Mouse (Mus musculus): ENCODE results near the gene Pigf.
"Not testable (repeated sequence)": the region's sequence is repeated elsewhere in the genome, so short reads cannot be mapped to it uniquely, and the experiment has no call there.

Gene Pigf

GRCm38 (mm10) chr17:87025269-87025949 is at the start of gene Pigf, which contains the start of gene Cript:
Gene Pigf (minus strand): TSS chr17:87025406.
Gene Cript (plus strand): TSS chr17:87025550.
- DNase-seq: peak; percentile 98

- no peak for DNase-seq
Observed at GRCm38 (mm10) chr17:87073470-87073869, 48.3 kb upstream of the Pigf start.

DNA sequence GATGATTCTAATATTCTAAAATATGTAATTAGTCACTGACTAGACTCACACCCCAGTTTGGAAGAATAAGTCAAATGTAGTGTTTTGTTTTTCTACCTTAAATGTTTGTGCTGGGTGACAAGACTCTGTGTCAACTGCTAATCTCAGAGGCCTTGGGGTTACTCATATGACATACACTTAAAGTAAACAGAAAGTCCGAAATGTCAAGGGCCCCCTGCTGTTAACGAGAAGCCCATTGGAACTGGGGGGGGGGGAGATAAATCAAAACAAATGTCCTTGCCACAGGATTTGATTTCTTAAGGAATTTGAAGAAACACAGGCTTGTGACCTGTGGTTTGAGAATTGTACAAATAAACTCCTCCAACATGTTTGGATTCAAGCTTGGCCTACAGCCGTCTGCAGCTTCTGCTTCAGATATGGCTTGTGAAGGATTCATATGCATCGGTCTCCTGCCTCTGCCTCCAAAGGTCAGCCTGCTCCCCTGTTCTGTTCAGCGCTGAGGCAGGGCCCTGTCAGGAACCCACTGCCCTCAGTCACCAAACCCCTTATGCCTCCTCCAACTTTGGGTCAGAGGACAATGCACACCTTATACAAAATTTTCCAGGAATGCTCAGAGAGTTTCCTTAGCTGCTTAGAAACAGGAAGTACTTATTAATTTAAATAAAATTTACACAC is 47.7 kb upstream of the Pigf start:
- DNase-seq: no peak

DNA sequence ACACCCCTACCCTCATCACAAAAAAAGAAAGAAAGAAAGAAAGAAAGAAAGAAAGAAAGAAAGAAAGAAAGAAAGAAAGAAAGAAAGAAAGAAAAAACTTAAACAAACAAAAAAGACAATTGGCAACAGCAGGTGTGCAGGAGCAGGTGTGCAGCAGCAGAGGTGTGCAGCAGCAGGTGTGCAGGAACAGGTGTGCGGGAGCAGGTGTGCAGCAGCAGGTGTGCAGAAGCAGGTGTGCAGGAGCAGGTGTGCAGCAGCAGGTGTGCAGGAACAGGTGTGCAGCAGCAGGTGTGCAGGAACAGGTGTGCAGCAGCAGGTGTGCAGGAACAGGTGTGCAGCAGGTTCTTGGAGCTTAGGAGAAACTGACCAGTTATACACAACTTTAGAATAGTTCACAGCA is 47.0 kb upstream of the Pigf start:
- DNase-seq: not testable (repeated sequence)

DNA sequence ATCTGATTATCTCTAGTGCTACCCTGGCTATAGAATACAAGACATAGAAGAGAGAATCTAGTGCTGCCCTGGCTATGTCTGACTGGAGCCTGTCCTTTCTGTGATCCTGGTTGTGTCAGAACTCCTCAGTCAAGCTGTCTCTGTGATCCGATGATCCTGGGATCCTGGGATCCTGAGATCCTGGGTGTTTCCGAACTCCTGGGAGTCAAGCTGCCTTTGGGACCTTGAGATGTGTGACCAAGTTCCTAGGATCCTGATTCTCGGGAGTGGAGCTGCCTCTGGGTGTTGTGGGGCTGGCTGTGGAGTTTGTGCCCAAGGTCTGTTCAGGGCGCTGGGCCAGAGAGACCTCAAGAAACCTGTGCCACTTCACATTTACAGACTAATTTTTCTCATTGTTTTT is 43.8 kb upstream of the Pigf start:
- DNase-seq: no peak

DNA sequence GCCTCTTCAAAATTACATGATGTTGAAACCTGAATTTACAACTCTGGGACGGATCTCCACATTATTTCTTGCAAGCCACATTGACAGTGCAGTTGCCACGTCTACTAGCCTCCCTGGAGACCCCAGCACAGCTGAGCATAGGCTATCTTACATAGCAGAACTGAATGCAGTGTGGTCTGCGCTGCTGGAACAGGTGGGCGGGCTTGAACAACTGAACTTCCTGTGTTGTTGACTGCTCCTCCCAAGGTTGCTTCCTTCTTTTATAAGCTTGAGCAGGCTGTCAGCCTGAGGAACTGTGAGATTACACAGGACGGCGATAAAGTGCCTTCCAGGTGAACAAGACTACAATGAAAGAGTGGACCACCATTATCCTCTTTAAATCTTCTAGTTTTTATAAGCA is 38.8 kb upstream of the Pigf start:
- DNase-seq: no peak

DNA sequence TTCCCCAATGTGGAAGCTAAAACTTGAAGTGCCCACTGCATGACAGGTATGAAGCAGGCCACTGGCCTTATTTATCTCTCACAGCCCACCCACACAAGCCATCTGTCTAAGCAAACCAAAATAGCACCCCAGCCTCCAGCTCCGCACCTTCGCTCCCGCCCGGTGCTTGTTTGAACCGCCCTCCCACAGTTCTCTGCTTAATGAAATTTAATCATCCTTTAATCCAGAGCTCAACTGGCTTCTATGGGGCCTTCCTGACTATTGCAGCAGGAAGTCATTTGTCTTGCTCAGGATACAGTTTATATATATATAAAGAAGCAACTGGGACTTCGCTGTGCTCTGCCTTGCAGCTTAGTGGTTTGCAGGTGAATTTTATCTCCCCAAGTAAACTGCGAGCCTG is 38.3 kb upstream of the Pigf start:
- no peak for DNase-seq

DNA sequence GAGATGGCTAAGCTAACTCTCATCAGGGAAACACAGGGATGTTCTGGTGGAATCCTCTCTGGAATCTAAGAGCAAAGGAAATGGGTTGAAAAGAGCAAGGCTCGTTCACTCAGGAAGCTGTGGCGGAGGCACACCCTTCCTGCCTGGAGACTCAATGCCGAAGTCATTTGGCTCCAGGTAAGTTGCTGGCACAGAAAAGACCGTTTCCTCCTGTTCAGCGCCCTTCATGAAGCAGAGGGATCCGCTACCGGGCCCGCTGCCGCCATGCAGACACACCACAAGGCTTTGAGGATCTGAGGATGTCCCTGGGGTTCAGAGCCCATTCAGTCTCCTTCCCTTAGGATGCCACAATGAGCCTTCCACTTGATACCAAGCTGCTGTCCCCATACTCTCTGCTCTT is 37.4 kb upstream of the Pigf start:
- DNase-seq: no peak

GRCm38 (mm10) chr17:87057486-87058266 is 32.5 kb upstream of the Pigf start:
- no peak for DNase-seq

DNA sequence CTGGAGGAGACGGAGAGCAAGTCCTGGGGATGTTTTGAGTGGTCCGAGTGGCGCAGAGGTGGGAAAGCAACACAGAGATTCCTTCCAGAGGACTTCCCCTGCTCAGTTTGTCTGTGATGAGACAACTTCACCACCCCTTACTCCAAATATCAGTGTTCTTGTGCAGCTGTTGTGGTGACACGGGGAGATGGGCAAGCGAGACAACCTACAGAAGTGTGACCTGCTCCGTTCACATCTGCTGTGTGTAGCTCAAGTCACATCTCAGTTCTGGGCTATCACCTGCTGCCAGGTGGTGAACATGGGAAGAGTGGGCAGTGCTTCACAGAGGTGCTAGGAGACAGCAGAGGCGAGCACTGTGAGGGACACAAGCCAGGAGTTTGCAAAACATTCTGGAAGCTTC is 31.6 kb upstream of the Pigf start:
- DNase-seq: no peak

GRCm38 (mm10) chr17:87055663-87056062 is 30.5 kb upstream of the Pigf start:
- no peak for DNase-seq

DNA sequence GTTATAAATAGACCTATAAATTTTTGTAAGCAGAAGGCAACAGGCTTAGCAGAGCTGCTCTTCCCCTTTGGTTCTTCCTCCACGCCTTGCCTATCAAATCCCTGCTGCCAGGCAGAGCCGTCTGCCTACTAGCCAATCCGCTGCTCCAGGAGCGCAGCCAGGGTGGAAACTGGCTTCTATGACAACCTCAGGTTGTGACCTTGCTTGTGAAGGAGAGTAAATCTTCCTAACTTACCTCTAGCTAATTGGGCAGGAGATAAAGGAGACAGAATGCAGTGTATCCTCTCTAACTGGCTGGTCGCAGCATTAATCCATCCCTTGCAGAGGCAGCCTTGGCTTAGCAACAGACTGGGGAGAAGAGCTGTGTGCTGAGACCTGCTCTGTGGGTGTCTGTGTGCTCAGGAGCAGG is 29.8 kb upstream of the Pigf start:
- peak; percentile 54 for DNase-seq

- DNase-seq: no peak
Observed at GRCm38 (mm10) chr17:87053921-87054320, 28.7 kb upstream of the Pigf start.

DNA sequence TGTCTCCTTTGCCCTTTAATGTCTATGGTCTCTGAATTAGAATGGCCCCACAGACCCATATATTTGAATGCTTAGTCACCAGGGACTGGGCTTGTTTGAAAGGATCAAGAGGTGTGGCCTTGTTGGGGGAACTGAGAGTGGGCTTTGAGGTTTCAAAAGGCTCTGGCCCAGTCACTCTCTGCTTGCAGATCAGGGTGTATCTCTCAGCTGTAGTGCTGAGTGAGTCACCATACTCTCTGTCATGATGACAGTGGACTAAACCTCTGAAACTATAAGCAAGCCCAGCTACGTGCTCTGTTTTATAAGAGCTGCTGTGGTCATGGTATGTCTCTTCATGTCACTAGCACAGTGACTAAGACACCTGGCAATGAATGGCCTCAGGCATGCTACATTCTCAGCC is 27.2 kb upstream of the Pigf start:
- no peak for DNase-seq

DNA sequence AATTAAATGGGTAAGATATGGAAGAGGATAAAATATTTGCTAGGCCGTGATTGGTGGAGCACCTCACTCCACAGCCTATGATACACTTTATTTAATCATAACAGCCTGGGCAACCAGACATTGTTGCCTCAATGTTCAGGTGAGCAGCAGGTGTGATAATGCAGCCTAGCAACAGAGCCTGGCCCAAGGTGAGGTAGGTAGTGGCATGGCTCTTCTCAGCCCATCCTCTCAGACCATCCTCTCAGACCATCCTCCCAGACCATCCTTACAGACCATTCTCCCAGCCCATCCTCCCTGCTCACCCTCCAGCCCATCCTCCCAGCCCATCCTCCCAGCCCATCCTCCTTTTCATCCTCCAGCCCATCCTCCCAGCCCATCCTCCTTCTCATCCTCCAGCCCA is 26.4 kb upstream of the Pigf start:
- no peak for DNase-seq

- DNase-seq: peak; percentile 31
Observed at GRCm38 (mm10) chr17:87050469-87051175, 25.4 kb upstream of the Pigf start.

DNA sequence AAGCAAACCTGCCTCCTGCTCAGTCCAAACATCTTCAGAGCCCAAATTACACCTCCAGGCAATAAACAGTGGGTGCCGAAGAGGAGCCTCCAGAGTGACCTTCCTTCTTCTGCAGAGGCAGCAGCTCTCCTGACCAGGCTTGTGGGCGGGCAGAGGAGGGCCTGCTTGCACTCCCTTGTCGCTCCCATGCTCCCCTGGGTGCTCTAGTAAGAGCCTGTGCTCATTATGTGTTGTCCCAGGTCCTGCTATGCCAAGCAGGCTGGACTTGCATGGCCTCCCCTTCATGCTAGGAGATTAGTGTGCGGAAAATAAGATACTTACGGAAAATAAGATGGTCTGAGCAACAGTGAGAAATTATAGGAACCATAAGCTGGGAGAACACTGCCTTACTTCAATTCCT is 24.5 kb upstream of the Pigf start:
- DNase-seq: no peak

GRCm38 (mm10) chr17:87044796-87045195 is 19.6 kb upstream of the Pigf start:
- DNase-seq: no peak

- peak; percentile 99 for DNase-seq
Observed at GRCm38 (mm10) chr17:87044364-87044763, 19.2 kb upstream of the Pigf start.

- DNase-seq: peak; percentile 52
Observed at GRCm38 (mm10) chr17:87041739-87042138, 16.5 kb upstream of the Pigf start.

GRCm38 (mm10) chr17:87038496-87038895 is 13.3 kb upstream of the Pigf start:
- no peak for DNase-seq

DNA sequence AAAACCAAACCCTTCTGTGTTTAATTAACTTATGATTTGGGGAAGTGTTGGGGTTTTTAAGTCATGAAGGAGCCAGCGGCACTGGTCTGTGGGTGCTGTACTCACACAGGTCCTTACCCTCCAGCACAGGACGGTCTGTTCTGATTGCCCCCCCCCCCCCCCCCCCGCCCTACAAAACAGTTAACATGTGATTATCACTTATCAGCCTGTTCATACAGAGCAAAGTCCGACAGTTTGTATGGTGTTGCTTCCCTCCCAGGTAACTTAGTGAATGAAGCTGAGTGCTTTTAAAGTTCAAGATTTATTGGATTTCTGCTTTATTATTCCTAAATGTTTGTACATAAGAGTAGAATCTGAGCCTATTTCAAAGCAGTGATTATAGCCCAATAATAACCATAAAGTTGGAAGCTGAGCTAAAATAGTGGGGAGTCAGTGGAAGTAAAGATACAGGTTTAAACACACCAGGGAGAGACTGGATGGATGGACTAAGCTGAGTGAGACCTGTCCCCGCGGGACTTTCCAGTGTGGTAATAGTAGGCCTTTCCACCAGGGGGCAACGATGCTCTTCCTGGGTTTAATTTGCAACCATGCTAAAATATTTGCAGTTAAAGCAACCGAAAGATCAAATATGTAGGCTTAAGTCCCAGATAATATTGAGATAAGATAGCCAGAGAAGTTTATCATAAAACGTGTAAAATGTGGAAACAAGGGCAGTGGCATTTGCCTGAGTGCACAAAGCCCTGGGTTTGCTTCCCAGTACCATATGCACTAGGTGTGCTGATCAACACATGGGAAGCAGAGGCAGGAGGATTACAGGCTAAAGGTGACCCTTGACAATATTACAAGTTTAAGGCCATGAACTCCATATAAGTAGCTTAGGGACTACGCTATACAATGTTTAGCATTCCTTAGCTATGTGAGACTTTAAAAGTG is 11.2 kb upstream of the Pigf start:
- DNase-seq: no peak

Data from right cerebral cortex, postnatal 14 days (tissue).